Mouse (Mus musculus): ENCODE data around the gene Lbhd1. TPM values are rescaled to one million over a fixed set of nuclear protein-coding genes. Genes with fewer than 3 reads are reported as not detected.

The Lbhd1 gene
- polyA plus RNA-seq, 1 experiment = 0.98 TPM

Other genes starting within 250 kb of the Lbhd1 start
- 0.06 and 0.22 TPM in 2 replicates for gene Chrm1, start 219.9 kb upstream of the Lbhd1 start, polyA plus RNA-seq (2012)
- gene Slc3a2, start 160.4 kb upstream of the Lbhd1 start, polyA plus RNA-seq (2012) = 116 and 163 TPM in 2 replicates
- gene Wdr74, start 147.9 kb upstream of the Lbhd1 start, polyA plus RNA-seq (2012) = 37.5 and 45.6 TPM in 2 replicates
- gene 1700092M07Rik, start 143.0 kb upstream of the Lbhd1 start, polyA plus RNA-seq (2012) = 1.1 and 2.8 TPM in 2 replicates
- gene Stx5a, start 142.3 kb upstream of the Lbhd1 start, polyA plus RNA-seq (2012) = 24.2 and 27.7 TPM in 2 replicates
- 37.5 and 54.2 TPM in 2 replicates for gene Nxf1, start 126.7 kb upstream of the Lbhd1 start, polyA plus RNA-seq (2012)
- gene Tmem223, start 112.7 kb upstream of the Lbhd1 start, polyA plus RNA-seq (2012) = 51.0 and 63.4 TPM in 2 replicates
- 61.1 and 78.1 TPM in 2 replicates for gene Tmem179b, start 109.3 kb upstream of the Lbhd1 start, polyA plus RNA-seq (2012)
- 35.3 and 40.4 TPM in 2 replicates for gene Taf6l, start 97.3 kb upstream of the Lbhd1 start, polyA plus RNA-seq (2012)
- 5.0 and 6.5 TPM in 2 replicates for gene Polr2g, start 85.2 kb upstream of the Lbhd1 start, polyA plus RNA-seq (2012)
- 0.30 and 0.85 TPM in 2 replicates for gene Zbtb3, start 81.2 kb upstream of the Lbhd1 start, polyA plus RNA-seq (2012)
- gene Ttc9c, start 64.4 kb upstream of the Lbhd1 start, polyA plus RNA-seq (2012) = 2.8 and 3.5 TPM in 2 replicates
- gene Hnrnpul2, start 63.7 kb upstream of the Lbhd1 start, polyA plus RNA-seq (2012) = 136 and 204 TPM in 2 replicates
- gene AC129217.1, start 54.0 kb upstream of the Lbhd1 start, polyA plus RNA-seq (2012) = 141 and 155 TPM in 2 replicates
- 91.7 and 97.7 TPM in 2 replicates for gene Bscl2, start 46.3 kb upstream of the Lbhd1 start, polyA plus RNA-seq (2012)
- not detected in 2 replicates for gene Gng3, start 44.5 kb upstream of the Lbhd1 start, polyA plus RNA-seq (2012)
- gene Lrrn4cl, start 33.0 kb upstream of the Lbhd1 start, polyA plus RNA-seq (2012) = 0.07 and 0.34 TPM in 2 replicates
- 176 and 267 TPM in 2 replicates for gene Ubxn1, start 12.2 kb upstream of the Lbhd1 start, polyA plus RNA-seq (2012)
- 60.4 and 63.7 TPM in 2 replicates for gene Uqcc3, start 2.8 kb upstream of the Lbhd1 start, polyA plus RNA-seq (2012)
- gene Gm49403, start 198 bp downstream of the Lbhd1 start, polyA plus RNA-seq (2012) = not detected in 2 replicates
- gene 1810009A15Rik, start 5.1 kb downstream of the Lbhd1 start, polyA plus RNA-seq (2012) = 68.5 and 78.3 TPM in 2 replicates
- 10.1 and 13.2 TPM in 2 replicates for gene Gm49416, start 5.2 kb downstream of the Lbhd1 start, polyA plus RNA-seq (2012)
- gene Ints5, start 9.3 kb downstream of the Lbhd1 start, polyA plus RNA-seq (2012) = 32.4 and 39.0 TPM in 2 replicates
- gene Ganab, start 14.3 kb downstream of the Lbhd1 start, polyA plus RNA-seq (2012) = 52.6 and 60.1 TPM in 2 replicates
- 129 and 153 TPM in 2 replicates for gene B3gat3, start 36.6 kb downstream of the Lbhd1 start, polyA plus RNA-seq (2012)
- 8.8 and 9.0 TPM in 2 replicates for gene Rom1, start 45.6 kb downstream of the Lbhd1 start, polyA plus RNA-seq (2012)
- gene Eml3, start 45.8 kb downstream of the Lbhd1 start, polyA plus RNA-seq (2012) = 76.3 and 82.6 TPM in 2 replicates
- 58.4 and 74.1 TPM in 2 replicates for gene Mta2, start 58.1 kb downstream of the Lbhd1 start, polyA plus RNA-seq (2012)
- 28.2 and 29.0 TPM in 2 replicates for gene Tut1, start 70.1 kb downstream of the Lbhd1 start, polyA plus RNA-seq (2012)
- gene Eef1g, start 83.3 kb downstream of the Lbhd1 start, polyA plus RNA-seq (2012) = 124 and 163 TPM in 2 replicates
- gene Ahnak, start 105.6 kb downstream of the Lbhd1 start, polyA plus RNA-seq (2012) = 19.1 and 29.1 TPM in 2 replicates
- not detected in 2 replicates for gene Scgb1a1, start 204.2 kb downstream of the Lbhd1 start, polyA plus RNA-seq (2012)

Measured in megakaryocyte-erythroid progenitor cell, adult 5 weeks (primary cell).